Mouse (Mus musculus): ENCODE data around the gene Met. TPM values are rescaled to one million over a fixed set of nuclear protein-coding genes. Genes with fewer than 3 reads are reported as not detected.

The Met gene
- polyA plus RNA-seq, 1 experiment from 2014 or later: 3.4 TPM

DNA sequence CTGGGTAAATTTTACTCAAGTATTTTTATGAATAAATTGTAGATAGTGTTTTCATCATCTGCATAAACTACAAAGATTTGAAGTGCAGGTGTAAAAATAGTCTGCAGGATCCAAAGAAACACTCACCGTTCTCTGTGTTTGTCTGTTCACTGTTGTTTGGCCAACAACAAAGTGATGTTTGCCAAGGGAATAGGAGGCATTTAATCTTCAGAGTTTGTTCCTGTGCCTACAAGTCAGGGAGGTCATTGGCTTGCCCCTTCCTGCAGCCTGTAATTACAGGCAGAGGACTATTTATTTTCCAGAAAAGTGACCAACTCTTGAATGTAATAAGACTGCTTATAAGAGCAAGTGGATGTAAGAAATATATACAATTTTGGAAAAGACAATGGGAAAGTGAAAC lies 38.7 kb downstream of the Met start:
- 70% methylated on average over 1 of the region's 1 CpGs for WGBS
- no peaks in the 10 kb centered on the region for H3K27me3 ChIP-seq (replicated peaks; ENCODE audit: control insufficient read depth, insufficient read depth, low read length)
- H3K9me3 ChIP-seq (ENCODE audit: control insufficient read depth, low read length): no peaks in the 10 kb centered on the region
- ATAC-seq: no peak
- H3K36me3 ChIP-seq (ENCODE audit: control insufficient read depth, insufficient read depth): no peaks in the 10 kb centered on the region
- H3K9ac ChIP-seq (replicated peaks; ENCODE audit: low read depth, low read length): no peak overlapping the region
- no peak overlapping the region for H3K27ac ChIP-seq (ENCODE audit: low read length)
- no peak overlapping the region for H3K4me2 ChIP-seq (ENCODE audit: low read length)
- H3K4me3 ChIP-seq (replicated peaks; ENCODE audit: low read length): no peak overlapping the region
- H3K4me1 ChIP-seq (replicated peaks; ENCODE audit: control insufficient read depth, insufficient read depth, low read length): no peaks in the 10 kb centered on the region

DNA sequence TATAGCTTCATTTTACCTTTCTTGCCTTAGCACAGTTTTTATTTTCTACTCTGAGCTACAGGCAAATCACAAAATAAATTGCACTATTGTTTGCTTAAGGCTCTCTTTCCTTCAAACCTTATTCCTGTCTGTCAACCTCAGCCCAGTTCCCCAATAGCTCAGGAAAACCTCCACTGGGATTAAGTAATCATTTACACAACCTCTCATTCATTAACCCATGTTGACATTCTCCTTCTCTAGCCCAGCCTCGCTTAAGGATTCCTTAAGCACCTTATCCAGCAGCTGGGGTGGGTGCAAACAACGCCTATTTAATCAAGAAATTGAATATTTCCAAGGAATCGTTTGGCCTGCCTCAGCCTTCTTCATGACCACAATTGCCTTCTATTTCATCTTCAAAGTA lies 40.1 kb downstream of the Met start:
- Histone ChIP-seq H3K27me3 (replicated peaks; ENCODE audit: control insufficient read depth, insufficient read depth, low read length) (no peaks in the 10 kb centered on the region), H3K4me2 (ENCODE audit: low read length) (no peak overlapping the region), H3K4me3 (replicated peaks; ENCODE audit: low read length) (no peak overlapping the region), H3K27ac (ENCODE audit: low read length) (no peak overlapping the region), H3K9me3 (ENCODE audit: control insufficient read depth, low read length) (no peaks in the 10 kb centered on the region), H3K36me3 (ENCODE audit: control insufficient read depth, insufficient read depth) (no peaks in the 10 kb centered on the region), H3K9ac (replicated peaks; ENCODE audit: low read depth, low read length) (no peak overlapping the region), H3K4me1 (replicated peaks; ENCODE audit: control insufficient read depth, insufficient read depth, low read length) (no peaks in the 10 kb centered on the region)
- WGBS: 76% methylated on average over 3 of the region's 3 CpGs
- no peak for ATAC-seq

DNA sequence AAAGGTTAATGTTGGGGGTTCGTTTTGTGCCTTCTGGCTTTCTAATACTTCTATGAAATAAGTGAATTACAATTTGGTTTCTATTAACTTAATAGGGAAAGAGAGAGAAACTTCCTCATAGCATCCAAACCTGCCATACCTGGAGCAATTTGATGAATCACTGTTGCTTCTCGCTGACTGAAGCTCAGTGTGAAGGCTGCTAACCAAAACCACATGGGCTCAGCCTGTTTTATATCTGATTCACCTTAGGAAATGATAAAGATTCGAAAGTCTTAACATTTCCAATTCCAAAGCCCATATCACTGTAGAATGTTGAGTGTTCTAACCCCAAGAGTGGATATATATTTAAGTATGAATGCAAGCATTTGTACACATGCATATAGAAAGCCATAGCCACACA lies 41.9 kb downstream of the Met start:
- no peak for ATAC-seq
- Histone ChIP-seq H3K4me1 (replicated peaks; ENCODE audit: control insufficient read depth, insufficient read depth, low read length) (no peaks in the 10 kb centered on the region), H3K27ac (ENCODE audit: low read length) (no peak overlapping the region), H3K4me2 (ENCODE audit: low read length) (no peak overlapping the region), H3K27me3 (replicated peaks; ENCODE audit: control insufficient read depth, insufficient read depth, low read length) (no peaks in the 10 kb centered on the region), H3K4me3 (replicated peaks; ENCODE audit: low read length) (no peak overlapping the region), H3K36me3 (ENCODE audit: control insufficient read depth, insufficient read depth) (no peaks in the 10 kb centered on the region), H3K9ac (replicated peaks; ENCODE audit: low read depth, low read length) (no peak overlapping the region), H3K9me3 (ENCODE audit: control insufficient read depth, low read length) (no peaks in the 10 kb centered on the region)
- WGBS: 78% methylated on average over 3 of the region's 3 CpGs

DNA sequence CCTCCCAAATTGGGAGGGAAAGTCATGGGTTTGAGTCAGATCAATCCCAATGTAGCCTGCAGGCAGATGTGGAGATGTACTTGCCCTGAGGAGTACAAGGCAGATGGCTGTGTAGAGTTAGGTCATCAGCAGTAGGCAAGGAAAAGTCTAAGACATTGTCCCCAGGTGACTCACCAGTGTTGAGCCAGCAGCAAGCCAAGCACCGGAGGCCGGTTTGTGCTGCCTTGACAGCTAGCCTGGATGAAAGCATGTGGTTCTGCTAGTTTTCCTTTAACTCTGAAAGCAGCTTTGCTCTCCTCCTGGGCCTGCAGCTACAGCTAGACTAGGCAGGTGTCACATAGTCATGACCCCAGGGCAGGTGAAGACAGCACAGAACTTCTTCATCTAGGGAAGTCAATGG lies 43.2 kb downstream of the Met start:
- H3K4me2 ChIP-seq (ENCODE audit: low read length): no peak overlapping the region
- no peak overlapping the region for H3K27ac ChIP-seq (ENCODE audit: low read length)
- ATAC-seq: no peak
- no peaks in the 10 kb centered on the region for H3K4me1 ChIP-seq (replicated peaks; ENCODE audit: control insufficient read depth, insufficient read depth, low read length)
- no peak overlapping the region for H3K4me3 ChIP-seq (replicated peaks; ENCODE audit: low read length)
- H3K9ac ChIP-seq (replicated peaks; ENCODE audit: low read depth, low read length): no peak overlapping the region
- 94% methylated on average over 2 of the region's 2 CpGs for WGBS
- H3K27me3 ChIP-seq (replicated peaks; ENCODE audit: control insufficient read depth, insufficient read depth, low read length): no peaks in the 10 kb centered on the region
- no peaks in the 10 kb centered on the region for H3K9me3 ChIP-seq (ENCODE audit: control insufficient read depth, low read length)
- H3K36me3 ChIP-seq (ENCODE audit: control insufficient read depth, insufficient read depth): no peaks in the 10 kb centered on the region

DNA sequence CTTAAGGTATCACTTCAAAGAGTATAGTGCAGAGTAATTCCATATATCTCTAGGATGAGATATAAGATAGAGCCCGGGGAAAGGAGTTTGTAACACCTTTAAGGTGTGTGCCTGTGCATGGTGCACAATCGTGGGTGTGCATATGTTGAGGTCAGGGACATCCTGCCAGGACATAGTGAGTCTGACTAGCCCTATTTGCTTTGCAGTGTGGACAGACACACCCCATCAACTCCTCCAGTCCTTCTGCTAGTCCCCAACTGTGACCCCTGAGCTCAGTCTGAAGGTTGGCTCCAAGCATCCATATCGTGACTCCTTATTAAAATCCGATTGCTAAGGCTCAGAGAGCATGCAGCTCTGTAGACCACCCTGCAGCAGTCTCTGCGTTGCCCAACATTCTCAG lies 44.6 kb downstream of the Met start:
- Histone ChIP-seq H3K9ac (replicated peaks; ENCODE audit: low read depth, low read length) (no peak overlapping the region), H3K9me3 (ENCODE audit: control insufficient read depth, low read length) (no peaks in the 10 kb centered on the region), H3K4me1 (replicated peaks; ENCODE audit: control insufficient read depth, insufficient read depth, low read length) (no peaks in the 10 kb centered on the region), H3K36me3 (ENCODE audit: control insufficient read depth, insufficient read depth) (no peaks in the 10 kb centered on the region), H3K4me3 (replicated peaks; ENCODE audit: low read length) (no peak overlapping the region), H3K4me2 (ENCODE audit: low read length) (no peak overlapping the region), H3K27me3 (replicated peaks; ENCODE audit: control insufficient read depth, insufficient read depth, low read length) (no peaks in the 10 kb centered on the region), H3K27ac (ENCODE audit: low read length) (no peak overlapping the region)
- ATAC-seq: no peak
- 77% methylated on average over 5 of the region's 5 CpGs for WGBS

DNA sequence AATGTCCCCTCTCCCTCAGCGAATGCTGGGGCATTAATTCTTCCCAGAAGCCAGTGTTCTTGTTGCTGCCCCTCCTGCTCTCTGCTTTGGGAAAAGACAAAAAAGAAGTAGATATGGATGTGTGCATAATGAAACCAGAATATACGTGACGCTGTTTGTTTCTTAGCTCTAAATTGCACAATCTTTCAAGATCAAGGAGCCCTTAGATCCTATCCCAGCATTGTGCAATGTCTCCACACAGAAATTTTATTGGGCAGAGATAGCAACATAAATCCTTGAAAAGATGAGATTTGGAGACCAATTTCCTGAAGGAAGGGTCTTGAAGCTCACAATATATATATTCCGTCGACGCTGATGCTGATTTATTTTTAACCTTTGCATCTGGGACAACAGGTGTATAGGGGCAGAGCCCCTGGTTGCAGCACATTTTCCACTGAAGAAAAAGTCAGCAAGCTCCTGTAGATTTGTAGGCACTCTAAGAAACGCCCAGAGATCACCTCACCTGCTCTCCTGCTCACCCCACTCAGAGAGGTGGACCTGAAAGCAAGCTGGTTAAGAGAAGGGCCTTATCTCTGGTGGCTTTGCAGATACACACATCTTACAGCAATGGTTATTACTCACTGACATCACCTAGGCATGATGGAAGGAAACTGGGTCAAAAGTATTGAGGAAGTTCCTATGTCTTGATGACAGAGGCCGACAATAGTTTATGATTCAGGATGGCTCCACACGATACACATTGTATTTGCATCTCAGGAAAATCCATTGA lies 45.2 kb downstream of the Met start:
- Histone ChIP-seq H3K27ac (ENCODE audit: low read length) (no peak overlapping the region), H3K4me3 (replicated peaks; ENCODE audit: low read length) (no peak overlapping the region), H3K9me3 (ENCODE audit: control insufficient read depth, low read length) (no peaks in the 10 kb centered on the region), H3K36me3 (ENCODE audit: control insufficient read depth, insufficient read depth) (no peaks in the 10 kb centered on the region), H3K4me2 (ENCODE audit: low read length) (no peak overlapping the region), H3K4me1 (replicated peaks; ENCODE audit: control insufficient read depth, insufficient read depth, low read length) (no peaks in the 10 kb centered on the region), H3K27me3 (replicated peaks; ENCODE audit: control insufficient read depth, insufficient read depth, low read length) (no peaks in the 10 kb centered on the region), H3K9ac (replicated peaks; ENCODE audit: low read depth, low read length) (no peak overlapping the region)
- WGBS: 91% methylated on average over 9 of the region's 9 CpGs
- no peak for ATAC-seq

DNA sequence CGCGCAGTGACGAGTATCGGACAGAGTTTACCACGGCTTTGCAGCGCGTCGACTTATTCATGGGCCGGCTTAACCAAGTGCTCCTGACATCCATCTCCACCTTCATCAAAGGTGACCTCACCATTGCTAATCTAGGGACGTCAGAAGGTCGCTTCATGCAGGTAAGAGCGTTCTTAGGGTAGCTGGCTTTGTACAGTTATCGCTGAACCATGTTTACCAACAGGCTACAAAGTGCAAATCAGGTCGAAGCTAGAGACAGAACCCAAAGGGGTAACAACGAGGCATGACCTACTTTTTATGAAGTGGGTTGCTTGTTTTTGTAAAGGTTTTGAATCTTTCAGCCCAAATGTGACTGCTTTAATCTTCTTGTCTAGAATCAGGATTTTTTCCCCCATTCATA lies 49.8 kb downstream of the Met start:
- ATAC-seq: no peak
- H3K27ac ChIP-seq (ENCODE audit: low read length): no peak overlapping the region
- no peak overlapping the region for H3K4me3 ChIP-seq (replicated peaks; ENCODE audit: low read length)
- H3K9ac ChIP-seq (replicated peaks; ENCODE audit: low read depth, low read length): no peak overlapping the region
- no peaks in the 10 kb centered on the region for H3K9me3 ChIP-seq (ENCODE audit: control insufficient read depth, low read length)
- H3K4me1 ChIP-seq (replicated peaks; ENCODE audit: control insufficient read depth, insufficient read depth, low read length): no peaks in the 10 kb centered on the region
- 91% methylated on average over 15 of the region's 15 CpGs for WGBS
- no peaks in the 10 kb centered on the region for H3K36me3 ChIP-seq (ENCODE audit: control insufficient read depth, insufficient read depth)
- H3K4me2 ChIP-seq (ENCODE audit: low read length): no peak overlapping the region
- H3K27me3 ChIP-seq (replicated peaks; ENCODE audit: control insufficient read depth, insufficient read depth, low read length): no peaks in the 10 kb centered on the region

DNA sequence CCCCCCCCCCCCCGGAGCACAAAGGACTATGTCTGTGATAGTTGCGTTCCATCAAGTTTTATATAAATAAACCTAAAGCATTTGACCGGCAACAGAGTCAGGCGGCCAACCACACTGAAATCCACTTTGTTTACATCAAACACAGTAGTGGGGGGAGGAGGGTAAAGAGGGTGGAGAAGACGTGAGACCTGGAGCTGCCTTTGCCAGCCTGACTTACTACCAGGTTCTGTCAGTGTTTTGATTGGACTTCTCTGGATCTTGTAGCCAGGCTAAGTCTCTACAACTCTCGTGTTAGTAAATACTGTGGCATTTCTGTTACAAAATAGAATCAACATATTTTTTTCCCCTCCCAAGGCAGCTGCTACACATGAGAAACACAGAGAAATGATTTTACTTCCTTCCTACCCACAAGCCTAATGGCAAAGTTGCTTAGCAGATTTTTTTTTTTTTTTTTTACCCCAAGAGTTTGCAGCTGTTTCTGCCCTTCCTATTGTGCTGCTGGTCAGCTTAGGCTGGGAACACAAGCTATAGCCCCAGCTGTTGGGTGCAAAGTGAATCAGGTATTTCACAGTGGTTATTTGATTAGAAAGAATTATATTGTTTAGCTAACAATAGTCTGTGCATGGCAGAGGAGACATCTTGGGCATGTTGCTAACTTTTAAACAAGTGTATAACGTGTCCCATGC lies 52.3 kb downstream of the Met start:
- no peak overlapping the region for H3K9ac ChIP-seq (replicated peaks; ENCODE audit: low read depth, low read length)
- no peaks in the 10 kb centered on the region for H3K27me3 ChIP-seq (replicated peaks; ENCODE audit: control insufficient read depth, insufficient read depth, low read length)
- H3K4me3 ChIP-seq (replicated peaks; ENCODE audit: low read length): no peak overlapping the region
- H3K4me2 ChIP-seq (ENCODE audit: low read length): no peak overlapping the region
- H3K36me3 ChIP-seq (ENCODE audit: control insufficient read depth, insufficient read depth): no peaks in the 10 kb centered on the region
- no peaks in the 10 kb centered on the region for H3K9me3 ChIP-seq (ENCODE audit: control insufficient read depth, low read length)
- H3K27ac ChIP-seq (ENCODE audit: low read length): no peak overlapping the region
- WGBS: 40% methylated on average over 7 of the region's 7 CpGs
- no peaks in the 10 kb centered on the region for H3K4me1 ChIP-seq (replicated peaks; ENCODE audit: control insufficient read depth, insufficient read depth, low read length)
- ATAC-seq: no peak

DNA sequence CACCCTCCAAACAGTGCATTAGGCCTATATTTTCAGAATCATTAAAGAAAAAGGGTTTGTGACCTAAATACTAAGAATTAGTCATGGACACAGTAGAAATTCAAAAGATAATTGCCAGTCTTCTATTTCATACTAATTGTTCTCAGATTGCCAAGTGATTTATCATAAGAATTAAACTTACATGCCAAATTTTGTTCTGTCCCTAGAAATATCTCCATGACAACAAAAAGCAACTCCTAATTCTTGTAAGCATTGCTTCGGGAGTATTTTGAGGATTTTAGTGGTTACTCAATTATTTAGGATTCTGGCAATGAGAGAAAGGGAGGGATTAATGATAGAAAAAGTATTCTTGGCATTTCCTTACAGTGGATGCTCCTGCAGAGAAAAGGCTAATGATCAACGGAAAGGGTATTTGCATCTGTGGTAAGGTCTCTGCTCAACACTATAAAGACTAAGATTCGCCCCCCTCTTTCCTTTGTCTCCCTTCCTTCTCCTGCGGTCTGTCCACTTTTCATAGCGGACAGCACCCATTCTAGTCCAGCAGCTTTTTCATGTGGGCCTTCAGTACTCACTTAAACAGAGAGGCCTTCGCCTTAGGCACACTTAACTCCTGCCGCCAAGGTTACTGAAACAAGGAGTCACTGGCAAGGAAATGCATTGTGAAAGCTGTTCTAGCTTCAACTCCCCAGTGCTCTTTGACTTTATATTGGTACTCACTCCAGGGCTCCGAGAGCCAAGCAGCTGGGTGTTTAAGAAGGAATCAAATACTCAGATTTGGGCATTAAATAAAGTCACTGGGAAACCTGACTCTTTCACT lies 58.5 kb downstream of the Met start:
- Histone ChIP-seq H3K4me2 (ENCODE audit: low read length) (no peak overlapping the region), H3K27ac (ENCODE audit: low read length) (no peak overlapping the region), H3K4me1 (replicated peaks; ENCODE audit: control insufficient read depth, insufficient read depth, low read length) (0 out of 2 replicates have a peak, but pooled peaks cover 4% of the 10 kb centered on the region), H3K36me3 (ENCODE audit: control insufficient read depth, insufficient read depth) (no peaks in the 10 kb centered on the region), H3K4me3 (replicated peaks; ENCODE audit: low read length) (no peak overlapping the region), H3K9ac (replicated peaks; ENCODE audit: low read depth, low read length) (no peak overlapping the region), H3K9me3 (ENCODE audit: control insufficient read depth, low read length) (no peaks in the 10 kb centered on the region), H3K27me3 (replicated peaks; ENCODE audit: control insufficient read depth, insufficient read depth, low read length) (no peaks in the 10 kb centered on the region)
- no peak; the same call in 1 of the 2 replicates for ATAC-seq
- WGBS: 33% methylated on average over 8 of the region's 8 CpGs
